Mouse (Mus musculus) kidney, embryonic 15.5 days (tissue): Measurements from ENCODE around the gene Atf6b. TPM values are rescaled to one million over a fixed set of nuclear protein-coding genes. Genes with fewer than 3 reads are reported as not detected.

Source experiments
- ATAC-seq: fragments of 200-750 bp; cut with Nextera tagmentation; replicated peaks from 2 replicates; pipeline ENCODE4 v1.8.0; 2017; ENCODE audit warnings: moderate TSS enrichment; ENCODE audit not compliant: low FRiP score
- H3K27ac ChIP-seq: fragments of 300-500 bp; sonication (generic); 2 replicates; pipeline ENCODE4 v1.5.1; 2015; ENCODE audit warnings: mild to moderate bottlenecking, inconsistent platforms
- H3K27me3 ChIP-seq: fragments of 300-500 bp; sonication (generic); 2 replicates; pipeline ENCODE4 v1.6.1; 2015; ENCODE audit warnings: inconsistent platforms
- H3K36me3 ChIP-seq: fragments of 300-500 bp; sonication (generic); 2 replicates; pipeline ENCODE4 v1.6.1; 2015; ENCODE audit warnings: inconsistent platforms
- H3K4me1 ChIP-seq: fragments of 300-500 bp; sonication (generic); 2 replicates; pipeline ENCODE4 v1.6.1; 2015; ENCODE audit warnings: inconsistent platforms
- H3K4me2 ChIP-seq: fragments of 300-500 bp; sonication (generic); 2 replicates; pipeline ENCODE4 v1.6.1; 2015; ENCODE audit warnings: moderate library complexity, mild to moderate bottlenecking, inconsistent platforms
- H3K4me3 ChIP-seq: fragments of 300-500 bp; sonication (generic); replicated peaks from 2 replicates; pipeline ENCODE4 v1.5.1; 2015; ENCODE audit warnings: mild to moderate bottlenecking, inconsistent platforms
- H3K9ac ChIP-seq: fragments of 300-500 bp; sonication (generic); 2 replicates; pipeline ENCODE4 v1.6.1; 2015; ENCODE audit warnings: mild to moderate bottlenecking, inconsistent platforms
- H3K9me3 ChIP-seq: fragments of 300-500 bp; sonication (generic); replicated peaks from 2 replicates; pipeline ENCODE4 v1.6.1; 2016; ENCODE audit warnings: inconsistent platforms
- WGBS: fragments of 180-500 bp; shearing (Covaris S2); methylation state at CpG from one replicate; pipeline ENCODE4 v1.1.7; 2015; ENCODE audit warnings: mixed read lengths; 5-methylcytosine and 5-hydroxymethylcytosine counted together
- polyA plus RNA-seq: library from polyadenylated mRNA; unstranded; fragments of >200 nt; fragmentation: Nextera tagmentation; extraction: Ambion mirVana; gene quantifications from 2 replicates; pipeline ENCODE4 v1.2.1, GENCODE M21; 2015

The Atf6b gene
- polyA plus RNA-seq, 1 experiment from 2014 or later, result 98.2 TPM

DNA sequence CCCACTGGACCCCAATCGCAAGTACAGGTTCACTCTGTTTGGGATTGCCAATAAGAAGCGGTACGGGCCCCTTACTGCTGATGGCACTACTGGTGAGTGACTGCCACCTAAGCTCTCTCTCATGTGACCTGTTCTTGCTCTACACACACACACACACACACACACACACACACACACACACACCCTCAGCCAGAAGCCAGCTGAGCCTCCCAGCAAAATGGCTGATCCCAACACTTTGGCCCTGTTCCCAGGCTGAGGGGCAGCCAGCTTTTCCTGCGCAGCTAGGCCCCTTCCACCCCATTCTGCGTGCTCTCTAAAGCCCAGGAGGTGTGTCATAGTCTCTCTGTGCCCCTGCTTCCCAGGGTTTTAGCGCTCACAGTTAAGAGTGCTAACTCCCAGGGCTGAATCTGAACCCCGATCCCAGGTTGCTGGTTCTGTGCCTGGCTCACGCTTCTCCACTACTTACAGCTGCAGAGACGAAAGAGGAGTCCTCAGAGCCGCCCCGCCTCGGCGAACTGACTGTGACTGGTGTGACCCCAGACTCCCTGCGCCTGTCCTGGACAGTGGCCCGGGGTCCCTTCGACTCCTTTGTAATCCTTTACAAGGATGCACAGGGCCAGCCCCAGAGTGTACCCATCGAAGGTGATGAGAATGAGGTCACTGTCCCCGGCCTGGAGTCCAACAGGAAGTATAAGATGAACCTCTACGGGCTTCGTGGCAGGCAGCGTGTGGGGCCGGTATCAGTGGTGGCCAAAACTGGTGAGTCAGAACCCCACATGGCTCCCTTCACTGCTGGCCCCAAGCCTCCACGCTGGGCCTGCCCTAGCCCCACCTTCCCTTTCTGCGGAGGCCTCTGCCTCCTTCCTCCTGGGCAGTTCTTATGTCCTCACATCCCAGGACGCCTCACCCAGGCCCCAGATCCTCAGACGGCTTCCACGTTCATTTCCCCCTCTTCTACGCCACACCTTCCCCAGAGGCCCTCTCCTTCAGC, 38.5 kb downstream of the Atf6b start:
- H3K4me1 ChIP-seq, result peaks cover 32% of the 10 kb centered on the region
- H3K9ac ChIP-seq, result no peak overlapping the region
- H3K36me3 ChIP-seq, result no peaks in the 10 kb centered on the region
- WGBS, result 74% methylated on average over 28 of the region's 28 CpGs
- peaks cover under 1% of the 10 kb centered on the region; the same call in 1 of the 2 replicates for H3K27me3 ChIP-seq
- ATAC-seq, result no peak
- no peak overlapping the region for H3K27ac ChIP-seq
- H3K9me3 ChIP-seq, result no peaks in the 10 kb centered on the region
- H3K4me3 ChIP-seq, result no peak overlapping the region
- H3K4me2 ChIP-seq, result no peak overlapping the region

DNA sequence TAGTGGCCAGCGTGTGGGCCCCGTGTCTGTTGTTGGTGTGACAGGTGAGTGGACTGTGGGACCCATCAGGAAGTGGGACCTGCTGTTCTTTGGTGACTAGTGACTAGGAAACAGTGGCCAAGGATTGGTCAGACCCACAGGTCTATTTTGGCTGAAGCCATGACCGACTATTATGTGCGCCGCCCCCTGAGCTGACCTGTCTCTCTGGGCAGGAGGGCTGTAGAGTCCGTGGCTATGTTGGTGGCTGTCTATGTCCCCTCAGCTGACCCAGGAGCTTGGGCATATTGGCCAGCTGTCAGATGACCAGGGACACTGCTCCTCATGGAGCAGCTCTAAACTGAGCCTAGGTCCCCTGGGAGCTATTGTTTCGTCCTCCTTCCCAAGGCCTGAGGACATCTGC, 41.9 kb downstream of the Atf6b start:
- no peak overlapping the region for H3K9ac ChIP-seq
- WGBS, result 93% methylated on average over 7 of the region's 7 CpGs

DNA sequence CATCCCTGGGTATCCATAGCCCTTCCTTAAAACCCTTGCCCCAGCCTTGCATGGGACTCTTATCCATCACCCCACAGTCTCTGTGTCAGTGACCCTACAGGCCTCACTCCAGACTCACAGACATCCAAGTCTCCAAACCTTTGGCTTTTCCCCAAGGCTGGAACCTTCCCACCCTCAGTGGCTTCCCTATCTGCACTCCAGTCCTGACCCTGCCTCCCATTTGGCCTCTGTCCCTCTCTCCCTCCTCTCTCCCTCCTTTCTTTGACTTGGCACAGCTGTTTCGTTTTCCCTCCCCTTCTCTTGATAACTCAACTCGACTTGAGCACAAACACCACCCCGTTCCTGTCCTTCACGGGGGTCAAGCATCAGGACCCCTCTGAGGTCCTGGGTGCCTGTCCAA, 43.5 kb downstream of the Atf6b start:
- no peak overlapping the region for H3K4me2 ChIP-seq
- no peak overlapping the region for H3K9ac ChIP-seq
- no peaks in the 10 kb centered on the region for H3K36me3 ChIP-seq
- H3K27me3 ChIP-seq, result no peaks in the 10 kb centered on the region
- H3K4me3 ChIP-seq, result no peak overlapping the region
- no peak for ATAC-seq
- H3K9me3 ChIP-seq, result no peaks in the 10 kb centered on the region
- H3K4me1 ChIP-seq, result 0 out of 2 replicates have a peak, but pooled peaks cover 1% of the 10 kb centered on the region
- no peak overlapping the region for H3K27ac ChIP-seq
- 38% methylated on average over 4 of the region's 4 CpGs for WGBS

More for the DNA sequence above, 41.9 kb downstream of the Atf6b start:
- no peak overlapping the region for H3K4me3 ChIP-seq
- H3K9me3 ChIP-seq, result no peaks in the 10 kb centered on the region
- H3K27me3 ChIP-seq, result no peaks in the 10 kb centered on the region
- H3K36me3 ChIP-seq, result no peaks in the 10 kb centered on the region
- H3K27ac ChIP-seq, result no peak overlapping the region
- H3K4me1 ChIP-seq, result peaks cover 10% of the 10 kb centered on the region; the same call in 1 of the 2 replicates
- ATAC-seq, result no peak
- no peak overlapping the region for H3K4me2 ChIP-seq

DNA sequence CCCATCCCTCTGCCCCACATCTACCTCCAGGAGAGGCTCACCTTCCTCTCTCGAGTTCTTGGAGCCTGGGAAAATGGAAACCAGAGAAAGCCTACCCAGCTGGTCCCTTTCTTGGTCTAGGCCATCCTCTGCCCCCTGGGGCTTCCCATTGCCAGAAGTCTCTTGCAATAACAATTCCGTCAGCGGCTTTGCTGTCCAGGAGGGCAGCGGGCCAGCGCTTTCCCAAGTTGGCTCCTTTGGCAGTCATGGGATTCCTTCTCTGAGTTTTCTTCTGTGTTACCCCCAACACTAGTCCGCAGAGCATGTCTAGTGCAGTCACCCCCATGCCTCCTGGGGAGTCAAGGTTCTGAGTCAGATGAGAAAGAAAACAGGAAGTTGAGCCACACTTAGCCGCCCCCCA, 46.0 kb downstream of the Atf6b start:
- Histone ChIP-seq H3K9ac (no peak overlapping the region), H3K4me2 (no peak overlapping the region), H3K36me3 (no peaks in the 10 kb centered on the region), H3K27me3 (no peaks in the 10 kb centered on the region), H3K4me1 (no peaks in the 10 kb centered on the region), H3K27ac (no peak overlapping the region), H3K9me3 (no peaks in the 10 kb centered on the region), H3K4me3 (no peak overlapping the region)
- 61% methylated on average over 7 of the region's 7 CpGs for WGBS
- no peak for ATAC-seq

DNA sequence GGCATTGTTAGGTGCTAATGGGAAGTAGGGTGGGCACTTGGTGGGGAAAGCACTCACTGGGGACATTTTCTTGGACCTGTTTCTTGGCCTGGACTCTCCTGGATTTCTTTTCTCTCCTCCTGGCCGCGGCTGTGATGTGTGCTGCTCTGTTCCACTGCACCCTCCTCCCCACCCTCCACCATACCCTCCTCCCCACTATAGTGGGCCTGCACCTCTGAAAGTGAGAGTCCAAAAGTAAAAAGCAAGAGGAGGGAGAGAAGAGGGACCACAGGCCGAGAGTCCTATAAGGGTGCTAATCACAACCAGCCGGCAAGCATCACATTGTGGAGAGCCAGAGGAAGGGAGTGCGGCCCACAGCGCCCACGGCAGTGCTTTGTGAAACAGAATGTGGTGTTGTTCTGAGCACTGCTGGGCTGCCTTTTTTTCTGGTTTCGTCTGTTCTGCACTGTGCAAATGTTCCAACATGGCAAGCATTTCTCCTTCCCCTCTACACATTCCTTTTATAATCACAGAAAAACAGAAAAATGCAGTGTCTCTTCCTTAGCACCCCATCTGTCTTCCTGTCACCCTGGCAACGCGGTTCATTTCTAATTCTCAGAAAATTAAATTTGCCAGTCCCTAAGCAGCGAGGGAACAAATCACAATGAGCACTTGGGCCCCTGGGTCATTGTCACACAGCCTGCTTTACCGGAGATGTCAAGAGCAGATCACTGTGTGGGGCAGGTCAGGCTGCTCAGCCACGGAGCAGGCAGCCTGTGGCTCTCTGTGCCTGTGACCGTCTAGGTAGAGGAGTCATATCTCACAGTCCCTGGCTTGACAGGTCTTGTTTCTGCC, 52.8 kb downstream of the Atf6b start:
- H3K4me2 ChIP-seq, result no peak overlapping the region
- H3K4me1 ChIP-seq, result 0 out of 2 replicates have a peak, but pooled peaks cover 3% of the 10 kb centered on the region
- no peaks in the 10 kb centered on the region for H3K36me3 ChIP-seq
- no peaks in the 10 kb centered on the region for H3K27me3 ChIP-seq
- ATAC-seq, result no peak
- no peak overlapping the region for H3K9ac ChIP-seq
- H3K4me3 ChIP-seq, result no peak overlapping the region
- H3K27ac ChIP-seq, result no peak overlapping the region
- 49% methylated on average over 14 of the region's 14 CpGs for WGBS
- H3K9me3 ChIP-seq, result no peaks in the 10 kb centered on the region

DNA sequence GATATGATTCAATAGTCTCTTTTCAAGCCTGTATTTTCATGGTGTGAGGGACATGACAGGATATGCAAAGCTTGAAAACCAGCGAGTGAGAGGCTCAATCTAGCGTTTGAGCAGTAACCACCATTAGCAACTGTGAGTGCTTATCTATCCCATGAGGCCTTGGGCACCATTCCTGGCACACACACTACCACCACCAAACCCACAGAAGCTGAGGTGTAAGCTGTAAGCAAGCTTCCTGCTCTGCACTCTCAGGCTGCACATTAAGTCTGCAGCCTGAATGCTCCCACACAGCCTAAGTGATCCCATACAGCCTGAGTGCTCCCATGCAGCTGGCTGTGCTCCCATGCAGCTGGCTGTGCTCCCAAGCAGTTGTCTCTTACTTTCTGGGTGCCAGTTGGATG, 53.7 kb downstream of the Atf6b start:
- ATAC-seq, result no peak
- Histone ChIP-seq H3K27ac (no peak overlapping the region), H3K27me3 (no peaks in the 10 kb centered on the region), H3K4me1 (0 out of 2 replicates have a peak, but pooled peaks cover 3% of the 10 kb centered on the region), H3K4me2 (no peak overlapping the region), H3K9me3 (no peaks in the 10 kb centered on the region), H3K9ac (no peak overlapping the region), H3K4me3 (no peak overlapping the region), H3K36me3 (no peaks in the 10 kb centered on the region)
- 68% methylated on average over 2 of the region's 2 CpGs for WGBS

Other genes with a start within 250 kb of the Atf6b start
- gene BC051142, start 248.3 kb upstream of the Atf6b start, polyA plus RNA-seq, result 0.32 and 0.77 TPM in 2 replicates
- gene Btnl4, start 169.8 kb upstream of the Atf6b start, polyA plus RNA-seq, result 0.09 TPM in 1 of 2 replicates, not detected in the other
- not detected in 2 replicates for gene Btnl6, start 129.8 kb upstream of the Atf6b start, polyA plus RNA-seq
- 8.7 and 11.8 TPM in 2 replicates for gene Notch4, start 82.9 kb upstream of the Atf6b start, polyA plus RNA-seq
- gene Gpsm3, start 57.3 kb upstream of the Atf6b start, polyA plus RNA-seq, result 20.8 and 22.6 TPM in 2 replicates
- 14.9 and 16.7 TPM in 2 replicates for gene Pbx2, start 55.9 kb upstream of the Atf6b start, polyA plus RNA-seq
- 6.5 and 7.5 TPM in 2 replicates for gene Ager, start 49.3 kb upstream of the Atf6b start, polyA plus RNA-seq
- 166 and 168 TPM in 2 replicates for gene Rnf5, start 43.5 kb upstream of the Atf6b start, polyA plus RNA-seq
- gene Agpat1, start 42.9 kb upstream of the Atf6b start, polyA plus RNA-seq, result 60.8 and 72.2 TPM in 2 replicates
- gene Egfl8, start 31.2 kb upstream of the Atf6b start, polyA plus RNA-seq, result 3.5 and 4.4 TPM in 2 replicates
- gene Ppt2, start 18.6 kb upstream of the Atf6b start, polyA plus RNA-seq, result 36.5 and 39.1 TPM in 2 replicates
- gene Prrt1, start 17.6 kb upstream of the Atf6b start, polyA plus RNA-seq, result 0.24 and 0.35 TPM in 2 replicates
- gene Fkbpl, start 2.4 kb upstream of the Atf6b start, polyA plus RNA-seq, result 17.2 and 18.4 TPM in 2 replicates
- gene Tnxb, start 23.4 kb downstream of the Atf6b start, polyA plus RNA-seq, result 0.35 and 0.75 TPM in 2 replicates
- 0.73 and 2.0 TPM in 2 replicates for gene C4b, start 96.7 kb downstream of the Atf6b start, polyA plus RNA-seq
- 11.1 and 45.4 TPM in 2 replicates for gene Cyp21a1, start 157.4 kb downstream of the Atf6b start, polyA plus RNA-seq
- gene Stk19, start 189.8 kb downstream of the Atf6b start, polyA plus RNA-seq, result 29.4 and 29.6 TPM in 2 replicates
- 62.7 and 73.0 TPM in 2 replicates for gene Dxo, start 189.9 kb downstream of the Atf6b start, polyA plus RNA-seq
- gene Skiv2l, start 203.1 kb downstream of the Atf6b start, polyA plus RNA-seq, result 48.5 and 53.1 TPM in 2 replicates
- 101 and 116 TPM in 2 replicates for gene Nelfe, start 203.2 kb downstream of the Atf6b start, polyA plus RNA-seq
- 12.1 and 13.3 TPM in 2 replicates for gene Cfb, start 215.4 kb downstream of the Atf6b start, polyA plus RNA-seq
- 5.0 TPM in 2 replicates for gene Zbtb12, start 232.3 kb downstream of the Atf6b start, polyA plus RNA-seq
- not detected in 2 replicates for gene Gm20547, start 234.9 kb downstream of the Atf6b start, polyA plus RNA-seq